Mouse (Mus musculus): Measurements from ENCODE around the gene Ackr2.
A peak's percentile ranks its signal among the peaks of the same experiment; 100 is the strongest.

Ackr2 gene

GRCm38 (mm10) chr9:121923443-121923842, 25.3 kb downstream of the Ackr2 start:
- DNase-seq = no peak

GRCm38 (mm10) chr9:121923906-121924305, 25.8 kb downstream of the Ackr2 start:
- no peak for DNase-seq

- DNase-seq = no peak
These were observed 26.9 kb downstream of the Ackr2 start for GRCm38 (mm10) chr9:121924901-121925560.

- no peak for DNase-seq
These were observed 27.8 kb downstream of the Ackr2 start for GRCm38 (mm10) chr9:121925959-121926358.

- DNase-seq = no peak
These were observed 28.7 kb downstream of the Ackr2 start for GRCm38 (mm10) chr9:121926634-121927405.

GRCm38 (mm10) chr9:121927721-121928120, 29.6 kb downstream of the Ackr2 start:
- DNase-seq = no peak

- DNase-seq = peak; percentile 52 to 63
These were observed 30.3 kb downstream of the Ackr2 start for GRCm38 (mm10) chr9:121928498-121928897.

- DNase-seq = no peak
These were observed 36.7 kb downstream of the Ackr2 start for GRCm38 (mm10) chr9:121934856-121935255.

GRCm38 (mm10) chr9:121936952-121937351, 38.8 kb downstream of the Ackr2 start:
- DNase-seq = peak; percentile 10 to 34

GRCm38 (mm10) chr9:121937451-121937864, 39.3 kb downstream of the Ackr2 start:
- DNase-seq = peak in 1 of 2 experiments; percentile 13

- peak in 1 of 2 experiments; percentile 18 for DNase-seq
These were observed 39.8 kb downstream of the Ackr2 start for GRCm38 (mm10) chr9:121937944-121938355.

- DNase-seq = no peak
These were observed 44.9 kb downstream of the Ackr2 start for GRCm38 (mm10) chr9:121943005-121943404.

- DNase-seq = no peak
These were observed 45.5 kb downstream of the Ackr2 start for GRCm38 (mm10) chr9:121943628-121944027.

- peak; percentile 73 to 75 for DNase-seq
These were observed 49.6 kb downstream of the Ackr2 start for GRCm38 (mm10) chr9:121947784-121948183.

GRCm38 (mm10) chr9:121948431-121948830, 50.3 kb downstream of the Ackr2 start:
- no peak for DNase-seq

- DNase-seq = peak; percentile 57 to 64
These were observed 52.4 kb downstream of the Ackr2 start, which contains the start of gene Fam198a for GRCm38 (mm10) chr9:121950418-121951113. Gene Fam198a (plus strand): TSS chr9:121950988.

GRCm38 (mm10) chr9:121951114-121951423, 52.9 kb downstream of the Ackr2 start:
- no peak for DNase-seq

GRCm38 (mm10) chr9:121952596-121952995, 54.4 kb downstream of the Ackr2 start:
- no peak for DNase-seq

GRCm38 (mm10) chr9:121959966-121960635, 61.9 kb downstream of the Ackr2 start:
- DNase-seq = no peak
